Mouse (Mus musculus) frontal cortex, postnatal 10 days (tissue): ENCODE data around the gene Rtn4r.

ENCODE experiments used
- DNase-seq, 2 experiments: peaks; one replicate each; pipeline ENCODE4 v3.0.0; 2022; ENCODE audit warnings: low spot score in 2 of 2, mixed read lengths in 1 of 2

Gene Rtn4r

GRCm38 (mm10) chr16:18156579-18157350 is 29.3 kb downstream of the Rtn4r start:
- DNase-seq: no peak

GRCm38 (mm10) chr16:18159255-18159654 is 31.8 kb downstream of the Rtn4r start:
- DNase-seq: no peak

- no peak for DNase-seq
These were observed 32.3 kb downstream of the Rtn4r start for GRCm38 (mm10) chr16:18159778-18160177.

- DNase-seq: peak; percentile 50 to 58
These were observed 33.1 kb downstream of the Rtn4r start for GRCm38 (mm10) chr16:18160514-18160913.

GRCm38 (mm10) chr16:18161190-18161589 is 33.7 kb downstream of the Rtn4r start:
- no peak for DNase-seq

- DNase-seq: no peak
These were observed 37.3 kb downstream of the Rtn4r start for GRCm38 (mm10) chr16:18164642-18165238.

GRCm38 (mm10) chr16:18166613-18167190 is 39.3 kb downstream of the Rtn4r start:
- DNase-seq: peak in 1 of 2 experiments; percentile 5

GRCm38 (mm10) chr16:18169156-18169555 is 41.7 kb downstream of the Rtn4r start:
- no peak for DNase-seq

- DNase-seq: peak in 1 of 2 experiments; percentile 4
These were observed 42.3 kb downstream of the Rtn4r start for GRCm38 (mm10) chr16:18169776-18170175.

GRCm38 (mm10) chr16:18172266-18172855 is 44.9 kb downstream of the Rtn4r start:
- DNase-seq: peak; percentile 52 to 74

- peak; percentile 34 to 67 for DNase-seq
These were observed 45.8 kb downstream of the Rtn4r start for GRCm38 (mm10) chr16:18173231-18173630.

GRCm38 (mm10) chr16:18173788-18174187 is 46.3 kb downstream of the Rtn4r start:
- peak; percentile 39 to 48 for DNase-seq

GRCm38 (mm10) chr16:18175817-18176541 is 48.5 kb downstream of the Rtn4r start:
- peak in 1 of 2 experiments; percentile 12 for DNase-seq

- DNase-seq: peak in 1 of 2 experiments; percentile 4
These were observed 49.3 kb downstream of the Rtn4r start for GRCm38 (mm10) chr16:18176758-18177157.

GRCm38 (mm10) chr16:18179591-18179990 is 52.1 kb downstream of the Rtn4r start:
- DNase-seq: no peak

GRCm38 (mm10) chr16:18181398-18181797 is 54.0 kb downstream of the Rtn4r start:
- no peak for DNase-seq

GRCm38 (mm10) chr16:18182766-18183165 is 55.3 kb downstream of the Rtn4r start:
- no peak for DNase-seq

- no peak for DNase-seq
These were observed 58.4 kb downstream of the Rtn4r start for GRCm38 (mm10) chr16:18185715-18186449.

- no peak for DNase-seq
These were observed 59.4 kb downstream of the Rtn4r start for GRCm38 (mm10) chr16:18186798-18187197.

GRCm38 (mm10) chr16:18187221-18187620 is 59.8 kb downstream of the Rtn4r start:
- no peak for DNase-seq

- no peak for DNase-seq
These were observed 63.6 kb downstream of the Rtn4r start for GRCm38 (mm10) chr16:18191006-18191405.
